Mouse (Mus musculus) cerebellum, adult 11-12 months (tissue): ENCODE measurements around the gene Pramef17.
A peak's percentile ranks its signal among the peaks of the same experiment; 100 is the strongest.
"Not testable (repeated sequence)": the region's sequence is repeated elsewhere in the genome, so short reads cannot be mapped to it uniquely, and the experiment has no call there.

Experiments
- DNase-seq: peaks from one replicate; pipeline ENCODE4 v3.0.0; 2022

The Pramef17 gene

GRCm38 (mm10) chr4:143994269-143994668, at the start of gene Pramef17:
Pramef17 (minus strand) TSS chr4:143994369.
- not testable (repeated sequence) for DNase-seq

GRCm38 (mm10) chr4:143988126-143988525, 6.0 kb downstream of the Pramef17 start:
- peak; percentile 52 for DNase-seq

GRCm38 (mm10) chr4:143987475-143987941, 6.7 kb downstream of the Pramef17 start:
- DNase-seq, result peak; percentile 42

DNA sequence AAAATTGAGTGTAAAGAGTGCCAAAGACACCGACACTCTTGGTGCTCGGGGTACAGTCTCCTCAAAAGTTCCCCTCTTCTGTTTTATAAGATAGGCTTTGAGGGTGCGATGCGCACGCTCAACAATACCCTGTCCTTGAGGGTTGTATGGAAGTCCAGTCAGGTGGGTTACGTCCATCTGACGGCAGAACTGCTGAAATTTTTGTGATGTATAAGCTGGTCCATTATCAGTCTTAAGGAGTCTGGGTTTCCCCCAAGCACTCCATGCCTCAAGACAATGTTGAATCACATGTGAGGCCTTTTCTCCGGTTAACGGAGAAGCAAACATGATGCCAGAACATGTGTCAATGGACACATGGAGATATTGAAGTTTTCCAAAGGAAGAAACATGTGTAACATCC, 8.4 kb downstream of the Pramef17 start:
- DNase-seq, result peak; percentile 32

- peak; percentile 23 for DNase-seq
Measured at GRCm38 (mm10) chr4:143985165-143985564, 9.0 kb downstream of the Pramef17 start.

GRCm38 (mm10) chr4:143983446-143983845, 10.7 kb downstream of the Pramef17 start:
- DNase-seq, result not testable (repeated sequence)

- not testable (repeated sequence) for DNase-seq
Measured at GRCm38 (mm10) chr4:143966850-143967249, 27.3 kb downstream of the Pramef17 start, which contains the start of gene Gm13101. Gm13101 (minus strand) TSS chr4:143966950.

DNA sequence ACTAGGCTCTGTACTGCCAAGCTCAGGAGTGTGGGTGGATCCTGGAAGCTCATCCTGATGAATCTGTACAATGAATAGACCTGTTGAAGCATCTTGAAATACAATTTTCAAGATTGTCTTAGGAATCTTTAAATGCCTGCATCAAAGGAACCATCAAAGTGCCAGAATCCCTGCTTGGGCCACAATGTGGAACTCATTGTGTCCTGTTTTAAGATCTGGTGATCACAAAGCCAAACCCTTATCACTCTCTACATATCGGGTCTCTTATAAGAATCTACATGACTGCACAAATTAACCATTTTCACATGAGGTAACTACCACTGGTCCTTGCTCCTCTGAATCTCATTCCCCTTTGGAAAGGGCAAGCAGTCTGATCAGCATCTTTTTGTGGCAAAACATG, 43.3 kb downstream of the Pramef17 start, which contains the start of gene Pramef25:
Gene Pramef25, minus strand, starts transcription at position 101 of the 400 bp plus-strand sequence.
- not testable (repeated sequence) for DNase-seq
